Mouse (Mus musculus) spleen, postnatal 10 days (tissue): ENCODE results near the gene Vmn1r81.

Experiments
- DNase-seq, 2 experiments: peaks; one replicate each; pipeline ENCODE4 v3.0.0; 2021 to 2022; ENCODE audit warnings: low spot score in 2 of 2

The Vmn1r81 gene

GRCm38 (mm10) chr7:12268169-12268568, at the start of gene Vmn1r81:
Vmn1r81 (minus strand) TSS chr7:12268269.
- DNase-seq = no peak

- DNase-seq = no peak
Observed at GRCm38 (mm10) chr7:12300130-12300529, 32.1 kb upstream of the Vmn1r81 start, which contains the start of gene Vmn1r82. Vmn1r82 (plus strand) TSS chr7:12300430.

GRCm38 (mm10) chr7:12204141-12204540, 63.9 kb downstream of the Vmn1r81 start:
- no peak for DNase-seq
